Mouse (Mus musculus): ENCODE measurements around the gene Rp2.
A peak's percentile ranks its signal among the peaks of the same experiment; 100 is the strongest.

Gene Rp2

GRCm38 (mm10) chrX:20425140-20425838, 61.0 kb downstream of the Rp2 start, which contains the start of gene Jade3:
Jade3 (plus strand) TSS chrX:20425688.
- peak; percentile 19 to 50 for DNase-seq (ENCODE audit: low spot score in 2 of 2)

GRCm38 (mm10) chrX:20425839-20426449, 61.7 kb downstream of the Rp2 start:
- DNase-seq (ENCODE audit: low spot score in 2 of 2), result no peak
